In the genomic region with DNA sequence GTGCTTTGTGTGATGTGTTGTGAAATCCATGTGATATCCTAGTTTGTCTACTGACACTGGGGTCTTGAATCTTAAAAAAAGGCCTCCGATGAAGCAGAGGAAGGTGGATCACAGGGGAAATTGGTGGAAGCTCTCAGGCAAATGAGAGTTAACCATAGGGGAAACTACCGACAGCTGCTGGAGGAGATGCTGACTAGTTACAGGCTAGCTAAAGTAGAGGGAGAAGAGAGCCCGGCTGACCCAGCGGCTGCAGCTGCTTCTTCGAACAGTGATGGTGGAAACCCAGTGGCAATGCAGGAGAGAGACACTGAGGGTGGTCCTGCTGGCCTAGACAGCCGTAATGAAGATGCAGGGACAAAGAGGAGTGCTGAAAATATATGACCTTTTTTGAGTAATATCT, we compare ENCODE assay signal across 20 mouse cellular contexts. TPM values are rescaled to one million over a fixed set of nuclear protein-coding genes. Genes with fewer than 3 reads are reported as not detected.
DNase-seq lines count a peak whose midpoint lies in the region; ATAC-seq and TF ChIP-seq lines count a peak whose summit lies in the region.
"Had no signal": no experiment of that assay in that cellular context is flagged by ENCODE, and none has a peak within 500 bp of the region (broad histone marks: within the 10 kb centered on the region; RNA-seq: fewer than 3 reads in every experiment).

No protein-coding gene starts in this region.

- no peak for ATAC-seq in liver, embryonic 11.5 days (replicated peaks; ENCODE audit: low FRiP score)
- no peak for ATAC-seq in liver, postnatal 0 days
- ATAC-seq: forebrain, embryonic 13.5 days; forebrain, embryonic 15.5 days; forebrain, postnatal 0 days had no signal

- H3K4me1 ChIP-seq in liver, embryonic 11.5 days (replicated peaks; ENCODE audit: control insufficient read depth, insufficient read depth, low read length) = peaks cover 5% of the 10 kb centered on the region
- H3K4me1 ChIP-seq in liver, postnatal 0 days (ENCODE audit: insufficient read depth) = no peaks in the 10 kb centered on the region; the same call in 1 of the 2 replicates
- H3K4me1 ChIP-seq: embryonic facial prominence, embryonic 10.5 days; embryonic facial prominence, embryonic 12.5 days; forebrain, embryonic 13.5 days; forebrain, embryonic 15.5 days had no signal

- no peak overlapping the region for H3K9ac ChIP-seq in liver, embryonic 11.5 days (ENCODE audit: low read depth, low read length)
- no peak overlapping the region for H3K9ac ChIP-seq in liver, postnatal 0 days (replicated peaks)
- H3K9ac ChIP-seq: embryonic facial prominence, embryonic 12.5 days; forebrain, embryonic 13.5 days; forebrain, embryonic 15.5 days; forebrain, postnatal 0 days had no signal

- DNase-seq in heart, adult 11 months = peak; percentile 25
- no peak for DNase-seq in heart, postnatal 10 days
- DNase-seq in liver, embryonic 11.5 days (ENCODE audit: low spot score) = peak; percentile 22
- DNase-seq in liver, postnatal 0 days = no peak
- DNase-seq in A20 (ENCODE audit: low read depth, low spot score) (peak; percentile 71), MN1 (ENCODE audit: low spot score) (no peak)
- DNase-seq: adrenal gland, adult 2 months; adrenal gland, postnatal 10 days; adrenal gland, postnatal 25 days; cerebellum, adult 11-12 months; cerebellum, adult 2 months; cerebellum, adult 9-10 months; cerebellum, postnatal 10 days; cerebellum, postnatal 25 days; forebrain, postnatal 0 days had no signal

- TF ChIP-seq EP300 in liver, postnatal 0 days (IDR thresholded peaks at IDR 0.05; ENCODE audit: low read depth) = no peak

- no peaks in the 10 kb centered on the region for H3K9me3 ChIP-seq in liver, embryonic 11.5 days (ENCODE audit: control insufficient read depth, low read length)
- H3K9me3 ChIP-seq in liver, postnatal 0 days (ENCODE audit: low read length) = no peaks in the 10 kb centered on the region
- H3K9me3 ChIP-seq: embryonic facial prominence, embryonic 10.5 days; embryonic facial prominence, embryonic 12.5 days; forebrain, embryonic 13.5 days; forebrain, embryonic 15.5 days; G1E had no signal

- no peak overlapping the region for H3K4me3 ChIP-seq in liver, embryonic 11.5 days (ENCODE audit: low read depth, low read length)
- H3K4me3 ChIP-seq in liver, postnatal 0 days (ENCODE audit: low read depth, low read length) = no peak overlapping the region
- H3K4me3 ChIP-seq: embryonic facial prominence, embryonic 10.5 days; embryonic facial prominence, embryonic 12.5 days; forebrain, embryonic 13.5 days; forebrain, embryonic 15.5 days had no signal

- no peaks in the 10 kb centered on the region for H3K27me3 ChIP-seq in liver, embryonic 11.5 days (replicated peaks; ENCODE audit: control insufficient read depth, insufficient read depth, low read length)
- H3K27me3 ChIP-seq in liver, postnatal 0 days (ENCODE audit: insufficient read depth, low read length) = no peaks in the 10 kb centered on the region
- H3K27me3 ChIP-seq: embryonic facial prominence, embryonic 12.5 days; forebrain, embryonic 13.5 days; forebrain, embryonic 15.5 days had no signal

- H3K27ac ChIP-seq in liver, embryonic 11.5 days (ENCODE audit: low read depth, low read length) = no peak overlapping the region
- H3K27ac ChIP-seq in liver, postnatal 0 days (ENCODE audit: low read depth) = no peak overlapping the region
- H3K27ac ChIP-seq: embryonic facial prominence, embryonic 10.5 days; embryonic facial prominence, embryonic 12.5 days; forebrain, embryonic 13.5 days; forebrain, embryonic 15.5 days had no signal

- WGBS in liver, embryonic 11.5 days = 87% methylated on average over 6 of the region's 6 CpGs
- 92% methylated on average over 6 of the region's 6 CpGs for WGBS in liver, postnatal 0 days (ENCODE audit: insufficient replicate concordance)

- peaks cover 12% of the 10 kb centered on the region for H3K36me3 ChIP-seq in liver, embryonic 11.5 days (ENCODE audit: control insufficient read depth, insufficient read depth, low read length)
- H3K36me3 ChIP-seq in liver, postnatal 0 days (replicated peaks; ENCODE audit: insufficient read depth, low read length) = peaks cover 36% of the 10 kb centered on the region

- no peak overlapping the region for H3K4me2 ChIP-seq in liver, embryonic 11.5 days
- no peak overlapping the region for H3K4me2 ChIP-seq in liver, postnatal 0 days (ENCODE audit: low read depth, low read length)
- H3K4me2 ChIP-seq: embryonic facial prominence, embryonic 12.5 days; forebrain, embryonic 13.5 days; forebrain, embryonic 15.5 days had no signal

- TF ChIP-seq CTCF in liver, postnatal 0 days (IDR thresholded peaks at IDR 0.05; ENCODE audit: low read depth) = no peak

- intact Hi-C loops in heart, postnatal 10 days (cut with DNase I) = no loop called here

RNA-seq across cellular contexts. Expression of gene Slc3a1, which starts 14.7 kb away (rescaled TPM):
- under 1 TPM in 1 of 2 experiments, not detected in 1; 0.17 TPM for total RNA-seq in heart, postnatal 10 days (2021)
- 0.27 and 0.49 TPM in 2 replicates for polyA plus RNA-seq in liver, embryonic 11.5 days (2014; fragmentation: Nextera tagmentation; extraction: Ambion mirVana)
- polyA plus RNA-seq in liver, postnatal 0 days (2015; fragmentation: Nextera tagmentation; extraction: Ambion mirVana) = 7.8 and 8.9 TPM in 2 replicates
- polyA plus RNA-seq: G1E had no signal

RNA-seq across cellular contexts. Expression of gene Ppm1b, which starts 56.9 kb away (rescaled TPM):
- total RNA-seq in heart, postnatal 10 days (2021) = 10 to 100 TPM; 88.4 to 88.8 TPM
- 73.2 and 80.0 TPM in 2 replicates for polyA plus RNA-seq in liver, embryonic 11.5 days (2014; fragmentation: Nextera tagmentation; extraction: Ambion mirVana)
- polyA plus RNA-seq in liver, postnatal 0 days (2015; fragmentation: Nextera tagmentation; extraction: Ambion mirVana) = 41.6 and 46.3 TPM in 2 replicates

Comparison
In these comparisons a context has a peak if more than half of its experiments do, and no peak if none do; other contexts are left out.
1. DNase-seq: peak in heart, adult 11 months (single experiment), liver, embryonic 11.5 days (single experiment) and A20 (single experiment); none in heart, postnatal 10 days (0 of 2), liver, postnatal 0 days (single experiment) and MN1 (single experiment).